Mouse (Mus musculus): ENCODE results near the gene Morf4l2. TPM values are rescaled to one million over a fixed set of nuclear protein-coding genes. Genes with fewer than 3 reads are reported as not detected.
"Not testable (repeated sequence)": the region's sequence is repeated elsewhere in the genome, so short reads cannot be mapped to it uniquely, and the experiment has no call there.

The Morf4l2 gene
- polyA plus RNA-seq, 1 experiment = 777 TPM

DNA sequence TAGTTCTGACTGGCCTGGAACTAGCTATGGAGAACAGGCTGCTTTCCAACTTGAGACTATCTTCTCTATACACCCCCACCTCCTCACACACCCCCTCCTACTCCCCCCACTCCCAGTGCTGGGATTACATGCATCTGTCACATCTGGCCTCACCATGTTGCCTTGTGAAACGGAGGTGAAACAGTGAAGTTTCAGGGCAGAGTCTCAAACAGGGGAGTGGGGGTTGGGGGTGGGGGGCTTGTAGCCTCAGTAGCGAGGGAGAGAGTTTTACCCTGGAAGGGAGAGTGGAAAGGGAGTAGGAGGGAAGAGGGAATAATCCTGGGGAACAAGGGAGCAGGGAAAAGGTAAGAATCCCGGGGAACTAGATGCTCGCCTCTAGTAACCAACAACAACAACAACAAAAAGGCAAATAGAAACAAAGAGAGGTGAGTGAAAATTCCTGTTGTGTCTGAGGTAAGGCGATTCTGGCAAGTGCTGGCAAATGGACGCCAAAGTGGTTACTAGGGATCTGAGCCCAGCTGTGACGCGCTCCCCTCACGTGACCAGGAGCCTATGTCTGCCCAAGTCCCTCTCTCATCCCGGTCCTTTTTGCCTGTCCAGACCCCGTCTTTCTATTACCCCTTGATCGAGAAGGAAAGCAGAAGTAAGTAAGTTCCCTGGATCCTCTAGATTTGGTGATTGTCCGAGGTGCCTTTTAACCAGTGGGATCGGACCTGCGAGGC, 35.9 kb downstream of the Morf4l2 start, which contains the start of gene Tceal1:
TSS of gene Tceal1 (plus strand) at position 537 of the 722 bp plus-strand sequence.
- Histone ChIP-seq H3K27ac (ENCODE audit: insufficient read depth, low read length) (no peak within 1 kb of the TSS), H3K4me1 (ENCODE audit: control insufficient read depth, insufficient read depth, low read length) (no peaks in the 10 kb centered on the region), H3K4me3 (ENCODE audit: insufficient read depth, low read length) (peak within 1 kb of the TSS; percentile 46)
- peak; percentile 47; the same call in 1 of the 2 replicates for TF ChIP-seq POLR2A (IDR thresholded peaks at IDR 0.05; ENCODE audit: low read depth, low read length)
- TF ChIP-seq CTCF (IDR thresholded peaks at IDR 0.05; ENCODE audit: borderline replicate concordance, insufficient read depth, low read length) = no peak

DNA sequence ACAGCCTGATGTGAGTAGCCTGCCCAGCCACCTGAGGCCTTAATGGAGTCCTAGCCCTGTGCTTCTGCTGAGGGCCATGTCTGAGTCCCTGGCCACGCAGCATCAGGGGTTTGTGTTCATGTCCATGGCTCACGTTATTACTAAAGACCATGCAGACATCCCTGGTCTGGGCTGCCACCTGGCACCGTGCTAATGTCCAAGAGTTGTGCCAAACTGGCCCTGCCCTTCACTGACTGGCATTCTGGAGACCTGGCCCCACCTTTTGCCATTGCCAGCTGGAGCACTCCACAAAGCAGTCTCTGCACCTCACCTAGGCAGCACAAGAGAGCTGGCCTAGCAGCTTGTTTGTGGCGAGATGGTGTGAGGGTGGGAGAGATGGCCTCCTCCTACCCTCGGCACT, 50.3 kb downstream of the Morf4l2 start:
- Histone ChIP-seq H3K27ac (ENCODE audit: insufficient read depth, low read length) (no peak overlapping the region), H3K4me1 (ENCODE audit: control insufficient read depth, insufficient read depth, low read length) (no peaks in the 10 kb centered on the region), H3K4me3 (ENCODE audit: insufficient read depth, low read length) (no peak overlapping the region)
- TF ChIP-seq CTCF (IDR thresholded peaks at IDR 0.05; ENCODE audit: borderline replicate concordance, insufficient read depth, low read length) (no peak), POLR2A (IDR thresholded peaks at IDR 0.05; ENCODE audit: low read depth, low read length) (no peak)

DNA sequence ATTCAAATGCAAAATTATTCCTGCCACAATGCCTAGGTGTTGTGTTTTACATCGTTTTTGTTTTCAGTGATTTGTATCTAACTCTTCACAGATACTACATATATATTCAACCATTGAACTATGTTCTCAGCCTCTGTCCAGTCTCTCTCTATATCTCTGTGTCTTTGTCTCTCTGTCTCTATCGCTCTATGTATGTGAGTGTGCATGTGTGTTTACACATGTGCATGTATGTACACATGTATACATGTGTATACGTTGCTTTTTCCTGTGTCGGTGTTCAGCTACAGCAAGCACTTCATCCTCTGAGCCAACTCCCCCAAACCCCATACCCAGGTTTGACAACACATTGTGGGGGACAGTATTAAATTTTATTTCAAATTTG, 51.2 kb downstream of the Morf4l2 start:
- no peak for TF ChIP-seq POLR2A (IDR thresholded peaks at IDR 0.05; ENCODE audit: low read depth, low read length)
- TF ChIP-seq CTCF (IDR thresholded peaks at IDR 0.05; ENCODE audit: borderline replicate concordance, insufficient read depth, low read length) = no peak
- H3K4me3 ChIP-seq (ENCODE audit: insufficient read depth, low read length) = no peak overlapping the region
- no peaks in the 10 kb centered on the region for H3K4me1 ChIP-seq (ENCODE audit: control insufficient read depth, insufficient read depth, low read length)
- no peak overlapping the region for H3K27ac ChIP-seq (ENCODE audit: insufficient read depth, low read length)

DNA sequence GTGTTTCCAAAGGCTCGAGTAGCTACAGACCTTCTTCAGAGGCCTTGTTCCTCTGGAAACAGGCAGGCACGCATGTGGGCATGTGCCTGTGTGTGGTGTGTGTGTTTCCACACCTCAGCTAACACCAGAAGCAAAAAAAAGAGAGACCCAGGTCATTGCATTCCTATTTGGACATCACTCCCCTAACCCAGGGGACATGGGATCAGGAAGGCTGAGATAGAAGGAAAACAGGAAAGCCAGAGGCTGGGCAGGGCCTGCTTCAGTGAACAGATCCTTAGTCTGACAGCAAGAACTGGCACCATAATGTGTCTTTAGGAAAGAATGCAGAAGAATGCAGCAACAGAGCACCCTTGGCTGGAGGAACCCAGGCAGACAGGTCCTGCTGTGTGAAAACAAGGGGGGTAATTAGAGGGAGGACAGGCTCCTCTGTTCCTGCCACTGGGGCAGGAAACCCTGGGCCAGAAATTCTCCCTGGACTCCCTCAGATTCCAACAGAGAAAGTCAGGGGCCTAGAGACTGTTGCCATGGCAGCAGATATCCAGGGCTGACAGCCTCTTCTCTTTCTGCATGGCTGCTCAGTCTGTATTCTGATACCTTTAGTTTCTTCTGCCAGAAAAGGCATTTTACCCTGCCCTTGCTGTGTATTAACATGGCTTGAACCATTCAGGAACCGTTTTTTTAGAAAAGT, 51.7 kb downstream of the Morf4l2 start:
- H3K4me1 ChIP-seq (ENCODE audit: control insufficient read depth, insufficient read depth, low read length); H3K4me3 ChIP-seq (ENCODE audit: insufficient read depth, low read length); H3K27ac ChIP-seq (ENCODE audit: insufficient read depth, low read length): not testable (repeated sequence)

Other genes starting within 250 kb of the Morf4l2 start
- not detected in 2 replicates for gene Kir3dl1, start 225.7 kb downstream of the Morf4l2 start, polyA plus RNA-seq (2011; ENCODE audit: insufficient read length, low read depth, missing spikeins)
- gene Kir3dl2, start 199.6 kb downstream of the Morf4l2 start, polyA plus RNA-seq (2011; ENCODE audit: insufficient read length, low read depth, missing spikeins) = not detected in 2 replicates
- 7.1 and 11.6 TPM in 2 replicates for gene Tceal3, start 152.8 kb downstream of the Morf4l2 start, polyA plus RNA-seq (2011; ENCODE audit: insufficient read length, low read depth, missing spikeins)
- 6.1 and 7.6 TPM in 2 replicates for gene Tceal1, start 35.7 kb downstream of the Morf4l2 start, polyA plus RNA-seq (2011; ENCODE audit: insufficient read length, low read depth, missing spikeins)
- not detected in 2 replicates for gene Glra4, start 36.5 kb upstream of the Morf4l2 start, polyA plus RNA-seq (2011; ENCODE audit: insufficient read length, low read depth, missing spikeins)
- gene Plp1, start 79.0 kb upstream of the Morf4l2 start, polyA plus RNA-seq (2011; ENCODE audit: insufficient read length, low read depth, missing spikeins) = 1.2 and 2.6 TPM in 2 replicates
- 0.12 TPM in 1 of 2 replicates, not detected in the other for gene Rab9b, start 125.1 kb upstream of the Morf4l2 start, polyA plus RNA-seq (2011; ENCODE audit: insufficient read length, low read depth, missing spikeins)
- gene H2bfm, start 183.6 kb upstream of the Morf4l2 start, polyA plus RNA-seq (2011; ENCODE audit: insufficient read length, low read depth, missing spikeins) = not detected in 2 replicates
- gene Tmsb15b2, start 231.8 kb upstream of the Morf4l2 start, polyA plus RNA-seq (2011; ENCODE audit: insufficient read length, low read depth, missing spikeins) = 3.9 and 4.5 TPM in 2 replicates
- gene Tmsb15l, start 233.2 kb upstream of the Morf4l2 start, polyA plus RNA-seq (2011; ENCODE audit: insufficient read length, low read depth, missing spikeins) = 1.1 TPM in 1 of 2 replicates, not detected in the other
- 16.7 and 18.6 TPM in 2 replicates for gene Tmsb15b1, start 233.2 kb upstream of the Morf4l2 start, polyA plus RNA-seq (2011; ENCODE audit: insufficient read length, low read depth, missing spikeins)
- gene Zcchc18, start 249.5 kb upstream of the Morf4l2 start, polyA plus RNA-seq (2011; ENCODE audit: insufficient read length, low read depth, missing spikeins) = 2.7 and 4.5 TPM in 2 replicates